Mouse (Mus musculus): Measurements from ENCODE around the gene Cldn20. TPM values are rescaled to one million over a fixed set of nuclear protein-coding genes. Genes with fewer than 3 reads are reported as not detected.

The Cldn20 gene
- polyA plus RNA-seq, 1 experiment from 2014 or later: not detected

DNA sequence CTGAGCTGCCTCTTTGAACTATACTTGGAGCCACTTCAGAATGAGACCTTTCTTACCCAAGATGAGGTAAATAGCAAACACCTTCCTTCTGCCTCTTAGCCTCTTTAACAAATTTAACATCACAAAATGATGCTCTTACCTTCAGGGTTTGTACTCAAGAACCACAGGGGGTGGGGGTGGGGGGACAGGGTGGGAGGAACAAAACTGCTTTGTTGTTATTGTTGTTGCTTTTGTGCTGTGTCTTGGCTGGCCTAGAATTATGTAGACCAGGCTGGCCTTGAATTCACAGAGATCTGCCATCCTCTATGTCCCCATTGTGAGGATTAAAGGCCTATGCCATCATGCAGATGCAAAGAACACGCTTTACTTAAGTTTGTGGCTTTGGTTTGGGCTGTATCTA is 26.6 kb upstream of the Cldn20 start:
- WGBS (ENCODE audit: missing documents): 100% methylated on average over 1 of the region's 1 CpGs
- Histone ChIP-seq H3K27ac (no peak overlapping the region), H3K79me2 (ENCODE audit: inconsistent target) (no peaks in the 10 kb centered on the region), H3K36me3 (ENCODE audit: inconsistent target) (no peaks in the 10 kb centered on the region), H3K4me3 (ENCODE audit: inconsistent target) (no peak overlapping the region)

DNA sequence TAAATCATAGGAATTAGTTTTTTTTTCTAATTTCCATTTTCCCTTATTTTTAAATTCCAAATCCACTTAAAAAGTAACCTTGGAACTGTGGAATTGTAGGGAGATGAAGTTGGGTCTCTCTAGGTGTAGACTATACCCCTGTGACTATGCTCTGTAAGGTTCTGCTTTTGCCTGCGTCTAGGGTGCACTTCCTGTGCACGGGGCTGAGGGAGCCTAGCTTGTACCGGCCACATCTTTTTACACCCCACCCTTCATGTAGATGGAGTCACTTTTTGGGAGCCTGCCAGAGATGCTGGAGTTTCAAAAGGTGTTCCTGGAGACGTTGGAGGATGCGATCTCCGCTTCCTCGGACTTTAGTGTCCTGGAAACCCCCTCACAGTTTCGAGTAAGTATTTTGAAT is 25.8 kb upstream of the Cldn20 start:
- H3K4me3 ChIP-seq (ENCODE audit: inconsistent target): no peak overlapping the region
- no peak overlapping the region for H3K27ac ChIP-seq
- 54% methylated on average over 8 of the region's 8 CpGs for WGBS (ENCODE audit: missing documents)
- no peaks in the 10 kb centered on the region for H3K36me3 ChIP-seq (ENCODE audit: inconsistent target)
- H3K79me2 ChIP-seq (ENCODE audit: inconsistent target): no peaks in the 10 kb centered on the region

DNA sequence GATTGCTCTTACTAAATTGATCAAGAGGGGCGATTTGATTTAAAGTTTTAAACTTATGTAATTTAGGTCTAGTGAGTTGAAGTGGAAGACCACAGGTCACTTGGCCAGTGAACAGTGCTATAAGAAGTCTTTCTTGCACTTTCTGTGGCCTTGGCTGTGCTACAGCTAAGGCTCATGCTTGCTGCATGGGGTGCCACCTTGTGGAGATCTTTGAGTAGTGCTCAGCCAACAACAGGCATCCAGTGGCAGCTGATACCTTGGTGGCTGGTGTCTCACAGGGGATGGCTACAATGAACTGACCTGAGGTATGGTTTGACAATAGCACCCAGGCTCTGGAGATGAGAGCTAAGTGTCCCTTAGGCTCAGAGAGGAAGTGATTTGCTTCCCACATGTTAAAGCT is 22.5 kb upstream of the Cldn20 start:
- no peak overlapping the region for H3K4me3 ChIP-seq (ENCODE audit: inconsistent target)
- H3K79me2 ChIP-seq (ENCODE audit: inconsistent target): no peaks in the 10 kb centered on the region
- H3K36me3 ChIP-seq (ENCODE audit: inconsistent target): no peaks in the 10 kb centered on the region
- no peak overlapping the region for H3K27ac ChIP-seq
- 27% methylated on average over 1 of the region's 1 CpGs for WGBS (ENCODE audit: missing documents)

DNA sequence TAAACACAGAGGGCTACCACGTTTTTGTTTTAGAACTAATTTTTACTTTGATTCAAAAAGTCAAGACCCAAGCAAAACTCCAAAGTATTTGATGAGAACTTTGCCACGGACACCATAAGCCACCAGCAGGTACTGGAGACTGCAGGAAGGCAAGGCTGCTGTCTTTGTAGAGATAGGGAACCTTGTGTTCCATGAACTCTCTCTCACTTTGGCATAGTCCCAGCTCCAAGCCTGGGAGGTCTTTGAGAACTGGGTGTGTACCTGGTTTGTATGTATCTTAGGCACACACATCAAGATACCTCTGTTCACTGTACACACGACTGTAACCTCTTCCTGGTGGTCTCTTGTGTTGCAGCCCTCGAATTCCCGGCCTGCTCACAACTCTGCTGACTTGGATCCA is 18.0 kb upstream of the Cldn20 start:
- 94% methylated on average over 5 of the region's 5 CpGs for WGBS (ENCODE audit: missing documents)

DNA sequence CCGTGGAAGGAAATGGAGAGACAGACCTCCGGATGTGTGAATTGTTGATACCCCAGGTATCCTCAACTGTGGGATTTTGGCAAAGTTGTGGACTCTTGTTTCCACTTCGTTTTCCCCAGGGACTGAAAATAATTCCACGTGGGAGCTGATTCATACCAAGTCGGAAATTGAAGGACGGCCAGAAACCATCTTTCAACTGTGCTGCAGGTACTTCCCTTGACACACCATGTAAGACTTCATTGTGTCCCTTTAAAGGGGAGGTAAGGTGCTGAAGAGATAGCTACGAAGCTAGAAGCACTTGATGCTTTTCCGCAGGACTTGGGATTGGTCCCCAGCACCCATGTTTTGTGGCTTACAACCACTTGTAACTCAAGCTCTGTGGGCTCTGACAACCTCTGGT is 16.5 kb upstream of the Cldn20 start:
- no peaks in the 10 kb centered on the region for H3K36me3 ChIP-seq (ENCODE audit: inconsistent target)

More for the DNA sequence above, 18.0 kb upstream of the Cldn20 start:
- H3K27ac ChIP-seq: no peak overlapping the region
- H3K79me2 ChIP-seq (ENCODE audit: inconsistent target): no peaks in the 10 kb centered on the region
- H3K4me3 ChIP-seq (ENCODE audit: inconsistent target): no peak overlapping the region
- H3K36me3 ChIP-seq (ENCODE audit: inconsistent target): no peaks in the 10 kb centered on the region

DNA sequence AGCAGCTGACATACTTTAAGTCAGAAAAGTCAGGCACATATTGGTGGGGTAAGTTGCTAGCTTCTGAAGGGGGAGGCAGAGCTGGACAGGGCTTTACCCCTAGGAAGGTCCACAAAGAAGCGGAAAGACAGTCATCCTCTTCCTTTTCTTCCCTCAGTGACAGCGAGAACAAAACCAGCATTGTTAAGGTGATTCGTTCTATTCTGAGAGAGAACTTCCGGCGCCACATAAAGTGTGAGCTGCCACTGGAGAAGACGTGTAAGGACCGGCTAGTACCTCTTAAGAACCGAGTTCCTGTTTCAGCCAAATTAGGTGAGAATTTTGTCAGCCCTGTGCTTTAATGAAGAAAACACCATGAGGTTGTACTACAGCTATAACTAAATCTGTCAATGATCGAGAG is 15.9 kb upstream of the Cldn20 start:
- Histone ChIP-seq H3K36me3 (ENCODE audit: inconsistent target) (no peaks in the 10 kb centered on the region), H3K4me3 (ENCODE audit: inconsistent target) (no peak overlapping the region), H3K79me2 (ENCODE audit: inconsistent target) (no peaks in the 10 kb centered on the region), H3K27ac (no peak overlapping the region)
- 82% methylated on average over 9 of the region's 9 CpGs for WGBS (ENCODE audit: missing documents)

More for the DNA sequence above, 16.5 kb upstream of the Cldn20 start:
- Histone ChIP-seq H3K79me2 (ENCODE audit: inconsistent target) (no peaks in the 10 kb centered on the region), H3K4me3 (ENCODE audit: inconsistent target) (no peak overlapping the region), H3K27ac (no peak overlapping the region)
- 89% methylated on average over 8 of the region's 8 CpGs for WGBS (ENCODE audit: missing documents)

DNA sequence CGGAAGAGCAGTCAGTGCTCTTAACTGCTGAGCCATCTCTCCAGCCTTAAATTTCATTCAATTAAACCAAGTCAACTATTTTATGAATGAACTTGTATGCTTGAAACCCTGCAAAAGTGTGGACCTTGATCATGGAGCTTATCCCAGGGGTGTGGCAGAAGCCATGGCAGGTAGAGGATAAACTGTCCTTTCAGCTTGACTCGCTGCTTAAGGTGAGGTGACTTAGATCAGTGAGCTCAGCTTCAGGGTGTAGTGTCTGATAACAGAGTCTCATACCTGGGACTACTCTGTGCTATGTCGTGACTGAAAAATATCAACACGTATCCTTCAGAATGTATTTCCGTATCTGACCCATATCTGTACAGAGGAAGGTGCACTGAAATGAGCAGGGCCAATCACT is 12.0 kb upstream of the Cldn20 start:
- H3K36me3 ChIP-seq (ENCODE audit: inconsistent target): no peaks in the 10 kb centered on the region
- H3K4me3 ChIP-seq (ENCODE audit: inconsistent target): no peak overlapping the region
- no peak overlapping the region for H3K27ac ChIP-seq
- WGBS (ENCODE audit: missing documents): 96% methylated on average over 5 of the region's 5 CpGs
- H3K79me2 ChIP-seq (ENCODE audit: inconsistent target): no peaks in the 10 kb centered on the region

DNA sequence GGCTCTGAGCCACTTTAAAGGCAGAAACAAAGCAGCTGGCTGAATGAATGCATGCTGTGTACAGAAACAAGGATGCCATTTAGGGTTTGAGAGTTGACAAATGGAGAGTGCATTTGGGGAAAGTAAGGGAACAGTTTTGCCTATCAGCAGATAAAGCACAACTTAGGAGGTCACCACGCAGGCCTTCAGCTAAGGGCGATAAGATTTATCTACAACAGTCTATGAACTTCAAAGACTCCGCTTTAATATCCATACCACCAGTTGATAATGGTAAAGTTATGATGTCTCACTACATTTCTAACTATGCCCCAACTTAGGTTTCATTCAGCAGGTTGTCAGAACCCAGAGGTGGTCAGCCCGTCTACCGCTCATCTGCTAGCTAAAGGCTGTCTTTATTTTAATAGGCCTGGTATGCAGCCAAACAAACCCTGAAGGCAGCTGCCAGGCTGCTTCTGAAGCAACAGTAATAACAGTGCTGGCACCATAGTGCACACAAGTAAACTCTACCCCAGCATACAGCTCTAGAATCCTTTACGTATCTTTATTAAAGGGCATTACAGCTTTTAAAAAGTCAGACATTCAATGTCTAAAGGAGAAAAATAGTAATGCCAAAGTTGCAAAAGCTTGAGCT is 4.4 kb upstream of the Cldn20 start:
- Histone ChIP-seq H3K36me3 (ENCODE audit: inconsistent target) (no peaks in the 10 kb centered on the region), H3K79me2 (ENCODE audit: inconsistent target) (no peaks in the 10 kb centered on the region), H3K27ac (no peak overlapping the region), H3K4me3 (ENCODE audit: inconsistent target) (no peak overlapping the region)
- WGBS (ENCODE audit: missing documents): 94% methylated on average over 6 of the region's 6 CpGs

DNA sequence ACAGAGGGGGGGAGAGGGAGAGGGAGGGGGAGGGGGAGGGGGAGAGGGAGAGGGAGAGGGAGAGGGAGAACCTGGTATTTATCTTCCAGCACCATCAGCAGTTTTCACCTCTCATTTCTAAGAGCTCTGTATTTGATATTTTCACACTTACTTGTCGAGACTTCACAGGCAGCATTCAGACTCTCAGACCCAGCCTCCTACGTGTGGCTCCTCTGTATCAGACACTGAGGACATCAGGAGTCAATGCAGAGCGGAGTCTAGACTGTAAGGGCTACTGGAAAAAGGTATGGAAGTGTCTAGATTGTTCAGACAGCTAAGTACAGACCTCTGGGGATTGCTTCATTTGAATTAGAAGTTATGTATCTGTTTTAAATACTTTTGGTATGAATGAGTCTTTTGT is 2.8 kb upstream of the Cldn20 start:
- Histone ChIP-seq H3K4me3 (ENCODE audit: inconsistent target) (no peak overlapping the region), H3K27ac (no peak overlapping the region), H3K36me3 (ENCODE audit: inconsistent target) (no peaks in the 10 kb centered on the region), H3K79me2 (ENCODE audit: inconsistent target) (no peaks in the 10 kb centered on the region)
- 90% methylated on average over 3 of the region's 3 CpGs for WGBS (ENCODE audit: missing documents)

DNA sequence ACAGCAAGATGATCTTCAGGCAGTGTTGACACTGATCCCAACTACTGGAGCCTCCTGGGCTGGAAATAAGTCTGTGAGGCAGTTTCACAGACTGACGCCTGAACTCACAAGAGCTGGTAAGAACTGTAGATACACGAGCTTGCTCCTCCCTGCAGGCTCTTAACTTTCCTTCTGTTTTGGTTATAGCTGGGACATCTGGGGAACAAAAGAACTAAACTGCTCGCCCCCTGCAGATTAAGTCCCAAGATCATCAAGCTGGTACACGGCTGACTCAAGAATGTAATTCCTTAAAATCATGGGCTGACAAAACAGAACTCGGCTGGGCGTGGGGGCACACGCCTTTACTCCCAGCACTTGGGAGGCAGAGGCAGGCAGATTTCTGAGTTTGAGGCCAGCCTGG is 1.8 kb upstream of the Cldn20 start:
- Histone ChIP-seq H3K36me3 (ENCODE audit: inconsistent target) (no peaks in the 10 kb centered on the region), H3K79me2 (ENCODE audit: inconsistent target) (no peaks in the 10 kb centered on the region), H3K4me3 (ENCODE audit: inconsistent target) (no peak overlapping the region), H3K27ac (no peak overlapping the region)
- 95% methylated on average over 7 of the region's 7 CpGs for WGBS (ENCODE audit: missing documents)

DNA sequence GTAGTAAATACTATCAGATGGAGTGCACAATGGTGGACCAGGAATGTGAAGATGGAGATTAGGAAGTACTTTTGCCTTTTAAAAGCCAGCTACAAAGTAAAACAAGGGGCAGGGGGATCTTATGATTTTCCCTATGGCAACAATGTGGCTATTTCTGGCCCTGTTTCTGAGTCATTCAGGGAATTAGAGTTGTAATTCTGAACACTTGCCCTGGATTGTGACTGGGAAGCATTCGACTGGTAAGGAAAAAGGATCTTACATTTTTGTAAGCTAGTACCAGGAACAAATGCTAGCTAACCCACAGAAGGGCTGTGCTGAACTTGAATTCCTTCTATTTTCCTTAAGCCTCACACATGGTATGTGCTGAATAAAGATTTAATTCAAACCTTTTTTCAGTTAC is 713 bp upstream of the Cldn20 start:
- 88% methylated on average over 1 of the region's 1 CpGs for WGBS (ENCODE audit: missing documents)
- Histone ChIP-seq H3K4me3 (ENCODE audit: inconsistent target) (no peak overlapping the region), H3K36me3 (ENCODE audit: inconsistent target) (no peaks in the 10 kb centered on the region), H3K79me2 (ENCODE audit: inconsistent target) (no peaks in the 10 kb centered on the region), H3K27ac (no peak overlapping the region)

DNA sequence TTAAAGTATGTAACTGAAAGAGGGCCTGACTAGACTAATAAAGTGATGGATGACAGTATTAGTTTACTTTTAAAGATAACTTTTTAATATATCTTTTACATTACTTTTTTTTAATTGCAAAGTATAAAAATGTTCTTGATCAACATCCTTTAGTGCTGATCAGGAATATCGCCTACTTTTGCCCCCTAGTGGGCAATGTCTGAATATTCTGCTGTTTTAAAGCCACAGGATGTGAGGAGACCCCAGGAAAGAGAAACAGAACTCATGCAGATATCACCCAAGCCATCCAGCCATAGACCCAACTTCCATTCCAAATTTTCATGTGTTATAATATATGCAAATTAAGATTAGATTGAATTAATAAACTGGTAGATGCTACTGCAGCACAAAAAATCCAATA is 1.1 kb downstream of the Cldn20 start:
- no peaks in the 10 kb centered on the region for H3K79me2 ChIP-seq (ENCODE audit: inconsistent target)
- H3K27ac ChIP-seq: no peak overlapping the region
- 63% methylated on average over 1 of the region's 1 CpGs for WGBS (ENCODE audit: missing documents)
- no peak overlapping the region for H3K4me3 ChIP-seq (ENCODE audit: inconsistent target)
- H3K36me3 ChIP-seq (ENCODE audit: inconsistent target): no peaks in the 10 kb centered on the region

DNA sequence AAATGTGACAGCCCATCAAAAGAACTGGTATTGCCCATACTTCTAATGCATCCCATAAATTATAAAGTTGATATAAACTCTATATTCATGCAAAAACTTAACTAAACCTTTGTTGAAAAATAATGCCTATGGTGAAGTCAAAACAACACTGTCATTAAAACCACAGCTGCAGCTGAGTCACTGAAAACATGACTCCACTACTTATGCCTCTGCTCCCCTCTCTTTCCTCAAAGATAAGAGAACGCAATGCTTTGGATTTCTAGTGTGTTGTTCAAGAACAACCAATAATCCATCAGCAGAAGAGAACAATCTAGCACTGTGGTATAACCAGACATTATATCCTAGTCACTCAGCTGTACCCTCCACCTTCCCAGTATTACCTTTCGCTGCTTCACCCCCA is 8.0 kb downstream of the Cldn20 start:
- Histone ChIP-seq H3K27ac (no peak overlapping the region), H3K36me3 (ENCODE audit: inconsistent target) (no peaks in the 10 kb centered on the region), H3K4me3 (ENCODE audit: inconsistent target) (no peak overlapping the region), H3K79me2 (ENCODE audit: inconsistent target) (no peaks in the 10 kb centered on the region)
- 87% methylated on average over 2 of the region's 2 CpGs for WGBS (ENCODE audit: missing documents)

DNA sequence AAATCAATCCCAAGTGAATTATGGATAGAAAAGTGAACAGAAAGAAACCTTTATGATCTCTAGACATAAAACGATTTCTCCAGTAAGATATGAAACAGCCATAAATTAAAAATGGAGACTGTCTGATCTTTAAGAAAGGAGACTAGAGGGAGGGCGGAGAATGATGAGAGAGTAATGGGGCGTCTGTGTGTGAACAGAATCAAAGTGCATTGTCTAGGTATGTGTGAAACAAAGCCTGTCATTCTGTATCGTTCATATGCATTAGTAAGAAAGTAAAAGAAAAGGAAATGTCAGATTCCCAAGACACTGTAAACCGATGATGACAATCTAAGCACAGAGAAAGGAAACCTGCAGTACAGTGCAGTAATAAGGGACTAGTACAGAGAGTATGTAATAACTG is 8.7 kb downstream of the Cldn20 start:
- WGBS (ENCODE audit: missing documents): 94% methylated on average over 5 of the region's 5 CpGs
- H3K27ac ChIP-seq: no peak overlapping the region
- no peaks in the 10 kb centered on the region for H3K36me3 ChIP-seq (ENCODE audit: inconsistent target)
- no peaks in the 10 kb centered on the region for H3K79me2 ChIP-seq (ENCODE audit: inconsistent target)
- no peak overlapping the region for H3K4me3 ChIP-seq (ENCODE audit: inconsistent target)

DNA sequence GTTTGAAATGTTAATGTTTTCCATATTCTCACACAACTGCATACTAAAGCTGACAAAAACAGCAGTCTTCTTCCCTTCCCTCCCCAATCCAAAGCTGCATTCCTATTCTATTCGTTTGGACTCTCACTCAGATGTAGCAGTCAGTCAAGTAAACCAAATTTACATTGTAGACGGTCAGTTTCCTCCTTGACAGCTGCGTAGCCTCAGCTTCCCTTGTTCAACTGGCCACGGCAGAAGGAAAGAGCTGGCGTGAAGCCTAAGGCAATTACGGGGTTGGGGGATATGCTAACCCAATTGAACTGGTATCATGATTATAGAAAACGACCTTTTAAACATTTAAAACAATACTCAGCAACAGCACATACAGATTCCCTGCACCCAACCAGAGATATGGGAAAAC is 15.4 kb downstream of the Cldn20 start:
- Histone ChIP-seq H3K79me2 (ENCODE audit: inconsistent target) (no peaks in the 10 kb centered on the region), H3K36me3 (ENCODE audit: inconsistent target) (no peaks in the 10 kb centered on the region), H3K4me3 (ENCODE audit: inconsistent target) (no peak overlapping the region), H3K27ac (no peak overlapping the region)
- 84% methylated on average over 7 of the region's 7 CpGs for WGBS (ENCODE audit: missing documents)

DNA sequence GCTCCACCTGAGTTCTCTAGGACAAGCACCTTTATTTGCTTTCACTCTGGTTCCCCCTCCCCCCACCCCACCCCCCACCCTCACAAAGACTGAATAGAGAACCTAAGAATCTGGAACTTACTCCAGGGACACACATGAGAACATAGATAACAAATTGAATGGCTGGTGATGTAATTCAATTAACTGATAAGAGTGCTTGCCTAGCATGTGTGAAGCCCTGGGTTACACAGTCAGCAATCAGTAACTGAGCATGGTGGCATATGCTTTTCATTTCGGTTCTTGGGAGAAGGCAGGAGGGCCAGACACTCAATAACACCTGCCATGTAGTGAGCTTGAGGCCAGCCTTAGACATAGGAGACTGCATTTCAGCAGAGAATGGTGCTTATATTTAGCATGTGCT is 23.9 kb downstream of the Cldn20 start:
- 100% methylated on average over 1 of the region's 1 CpGs for WGBS (ENCODE audit: missing documents)
- no peaks in the 10 kb centered on the region for H3K79me2 ChIP-seq (ENCODE audit: inconsistent target)
- no peak overlapping the region for H3K27ac ChIP-seq
- H3K4me3 ChIP-seq (ENCODE audit: inconsistent target): no peak overlapping the region
- H3K36me3 ChIP-seq (ENCODE audit: inconsistent target): no peaks in the 10 kb centered on the region
